8 mouse cellular contexts compared by ENCODE assay signal in genomic region chr11:94392672-94393109, GRCm38 (mm10). TPM values are rescaled to one million over a fixed set of nuclear protein-coding genes. Genes with fewer than 3 reads are reported as not detected.
A peak's percentile ranks its signal among the peaks of the same experiment; 100 is the strongest.
DNase-seq lines count a peak whose midpoint lies in the region; ATAC-seq and TF ChIP-seq lines count a peak whose summit lies in the region.

TSS of gene Abcc3 (minus strand) at chr11:94392997.

- no peaks in the 10 kb centered on the region for H3K9me3 ChIP-seq in embryonic facial prominence, embryonic 12.5 days
- no peaks in the 10 kb centered on the region for H3K9me3 ChIP-seq in heart, postnatal 0 days (replicated peaks; ENCODE audit: control insufficient read depth, low read length)
- H3K9me3 ChIP-seq in stomach, embryonic 15.5 days = no peaks in the 10 kb centered on the region

- H3K4me2 ChIP-seq in embryonic facial prominence, embryonic 12.5 days (replicated peaks) = peak within 1 kb of the TSS; percentile 48
- peak within 1 kb of the TSS; percentile 71 for H3K4me2 ChIP-seq in heart, postnatal 0 days (ENCODE audit: low read depth, low read length)
- peak within 1 kb of the TSS; percentile 67 for H3K4me2 ChIP-seq in stomach, embryonic 15.5 days

- ATAC-seq in embryonic facial prominence, embryonic 12.5 days (ENCODE audit: insufficient number of reproducible peaks, insufficient read depth, low FRiP score, low TSS enrichment) = no peak
- no peak; the same call in 1 of the 2 replicates for ATAC-seq in heart, postnatal 0 days (ENCODE audit: insufficient read depth, low read depth)
- peak; percentile 51; the same call in 1 of the 2 replicates for ATAC-seq in stomach, embryonic 15.5 days (ENCODE audit: insufficient read depth, low FRiP score, low read depth)

- no peak for TF ChIP-seq POLR2A in cerebellum, adult 2 months (IDR thresholded peaks at IDR 0.05; ENCODE audit: borderline replicate concordance, insufficient read depth, low read length)

- H3K27ac ChIP-seq in cerebellum, adult 2 months (ENCODE audit: insufficient read depth, low read length) = no peak within 1 kb of the TSS
- H3K27ac ChIP-seq in embryonic facial prominence, embryonic 12.5 days = no peak within 1 kb of the TSS
- H3K27ac ChIP-seq in heart, postnatal 0 days (ENCODE audit: low read depth) = no peak within 1 kb of the TSS
- H3K27ac ChIP-seq in stomach, embryonic 15.5 days = no peak within 1 kb of the TSS

- peaks cover 13% of the 10 kb centered on the region for H3K4me1 ChIP-seq in cerebellum, adult 2 months (ENCODE audit: control insufficient read depth, insufficient read depth, low read length)
- H3K4me1 ChIP-seq in embryonic facial prominence, embryonic 12.5 days = peaks cover 8% of the 10 kb centered on the region; the same call in 1 of the 2 replicates
- peaks cover 13% of the 10 kb centered on the region for H3K4me1 ChIP-seq in heart, postnatal 0 days (ENCODE audit: control insufficient read depth, insufficient read depth)
- H3K4me1 ChIP-seq in stomach, embryonic 15.5 days = peaks cover 5% of the 10 kb centered on the region; the same call in 1 of the 2 replicates

- peak within 1 kb of the TSS; percentile 4 for H3K4me3 ChIP-seq in cerebellum, adult 2 months (replicated peaks; ENCODE audit: insufficient read depth, low read depth, low read length)
- peak within 1 kb of the TSS; percentile 17; the same call in 1 of the 2 replicates for H3K4me3 ChIP-seq in embryonic facial prominence, embryonic 12.5 days
- peak within 1 kb of the TSS; percentile 38 for H3K4me3 ChIP-seq in heart, postnatal 0 days (ENCODE audit: low read depth, low read length)
- peak within 1 kb of the TSS; percentile 36 for H3K4me3 ChIP-seq in stomach, embryonic 15.5 days (replicated peaks)

- DNase-seq in cerebellum, adult 2 months = no peak
- DNase-seq in cerebellum, adult 9-11 months = no peak
- DNase-seq in heart, postnatal 0 days (ENCODE audit: low spot score) = no peak
- peak; percentile 80 for DNase-seq in kidney, postnatal 14 days
- peak; percentile 73 to 77 for DNase-seq in lung, postnatal 4 days
- no peak for DNase-seq in cerebellum, adult 11-12 months

- TF ChIP-seq CTCF in cerebellum, adult 2 months (IDR thresholded peaks at IDR 0.05; ENCODE audit: borderline replicate concordance, insufficient read depth, low read depth, low read length) = no peak
- no peak for TF ChIP-seq CTCF in heart, postnatal 0 days (IDR thresholded peaks at IDR 0.05; ENCODE audit: low read depth)

- H3K27me3 ChIP-seq in cerebellum, adult 2 months (ENCODE audit: control insufficient read depth, insufficient read depth, low read length) = no peaks in the 10 kb centered on the region
- peaks cover 18% of the 10 kb centered on the region for H3K27me3 ChIP-seq in embryonic facial prominence, embryonic 12.5 days
- no peaks in the 10 kb centered on the region for H3K27me3 ChIP-seq in heart, postnatal 0 days (ENCODE audit: control insufficient read depth, insufficient read depth, low read length)
- H3K27me3 ChIP-seq in stomach, embryonic 15.5 days (replicated peaks) = no peaks in the 10 kb centered on the region

- no peak for TF ChIP-seq EP300 in heart, postnatal 0 days (IDR thresholded peaks at IDR 0.05; ENCODE audit: low read depth)

- no peaks in the 10 kb centered on the region for H3K36me3 ChIP-seq in embryonic facial prominence, embryonic 12.5 days
- no peaks in the 10 kb centered on the region for H3K36me3 ChIP-seq in heart, postnatal 0 days (replicated peaks; ENCODE audit: control insufficient read depth, insufficient read depth, low read length)
- H3K36me3 ChIP-seq in stomach, embryonic 15.5 days = no peaks in the 10 kb centered on the region

- WGBS in cerebellum, adult 2 months = 34% methylated on average over 20 of the region's 20 CpGs
- 8% methylated on average over 20 of the region's 20 CpGs for WGBS in embryonic facial prominence, embryonic 12.5 days
- WGBS in heart, postnatal 0 days = 8% methylated on average over 20 of the region's 20 CpGs
- 6% methylated on average over 20 of the region's 20 CpGs for WGBS in stomach, embryonic 15.5 days

- H3K9ac ChIP-seq in embryonic facial prominence, embryonic 12.5 days = 0 out of 2 replicates have a peak within 1 kb of the TSS, but pooled peaks have one; percentile 7
- peak within 1 kb of the TSS; percentile 33; the same call in 1 of the 2 replicates for H3K9ac ChIP-seq in heart, postnatal 0 days (replicated peaks; ENCODE audit: low read depth, low read length)
- no peak within 1 kb of the TSS for H3K9ac ChIP-seq in stomach, embryonic 15.5 days

RNA-seq across cellular contexts. Expression of gene Abcc3, which starts in this region (rescaled TPM):
- polyA plus RNA-seq in cerebellum, adult 2 months (2012; rRNA removed) = 0.64 and 0.71 TPM in 2 replicates
- polyA plus RNA-seq in embryonic facial prominence, embryonic 12.5 days (2016; fragmentation: Nextera tagmentation; extraction: Ambion mirVana) = 0.69 and 0.78 TPM in 2 replicates
- 2.2 and 14.5 TPM in 2 replicates for total RNA-seq in heart, postnatal 0 days (2014; rRNA removed; ENCODE audit: low replicate concordance)
- 0.72 and 0.88 TPM in 2 replicates for polyA plus RNA-seq in heart, postnatal 0 days (2015; fragmentation: Nextera tagmentation; extraction: Ambion mirVana)
- 6.6 and 7.7 TPM in 2 replicates for polyA plus RNA-seq in stomach, embryonic 15.5 days (2015; fragmentation: Nextera tagmentation; extraction: Ambion mirVana)

Comparison
In these comparisons a context has a peak if more than half of its experiments do, and no peak if none do; other contexts are left out.
1. DNase-seq: peak in kidney, postnatal 14 days (single experiment) and lung, postnatal 4 days (2 of 2); none in cerebellum, adult 2 months (0 of 2), cerebellum, adult 9-11 months (single experiment), heart, postnatal 0 days (single experiment) and cerebellum, adult 11-12 months (single experiment).
2. Peak in every context shown above with its lines, with median percentiles within 50 percentile points of each other: H3K4me3 ChIP-seq and H3K4me2 ChIP-seq.